Mouse (Mus musculus) 3T3-L1 (cell line): ENCODE measurements around the gene 4933415F23Rik.

Experiments used
- DNase-seq: peaks from one replicate; pipeline ENCODE4 v3.0.0-alpha.2; 2015; ENCODE audit warnings: low read depth, low spot score

4933415F23Rik gene

GRCm38 (mm10) chr1:23102021-23102420 is at the start of gene 4933415F23Rik:
4933415F23Rik (minus strand) TSS chr1:23102253.
- no peak for DNase-seq

DNA sequence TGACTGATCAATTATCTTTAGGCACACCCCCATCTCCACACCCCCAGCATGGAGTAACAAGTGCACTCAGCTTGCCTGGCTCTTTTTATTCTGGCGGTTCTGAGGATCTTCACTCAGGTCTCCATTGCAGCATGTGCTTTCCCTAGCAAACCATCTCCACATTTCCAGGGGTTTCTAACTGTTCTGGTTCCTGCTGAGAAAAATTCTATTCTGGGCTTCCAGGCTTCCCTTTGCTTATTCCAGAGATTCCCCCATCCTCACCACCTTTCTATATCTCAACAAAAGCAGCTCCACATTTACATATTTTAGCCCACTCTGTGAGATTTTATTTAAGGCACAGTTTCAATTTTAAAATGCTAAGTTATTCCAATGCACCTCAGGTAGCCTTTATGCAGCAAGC is 49.7 kb upstream of the 4933415F23Rik start:
- DNase-seq = no peak

DNA sequence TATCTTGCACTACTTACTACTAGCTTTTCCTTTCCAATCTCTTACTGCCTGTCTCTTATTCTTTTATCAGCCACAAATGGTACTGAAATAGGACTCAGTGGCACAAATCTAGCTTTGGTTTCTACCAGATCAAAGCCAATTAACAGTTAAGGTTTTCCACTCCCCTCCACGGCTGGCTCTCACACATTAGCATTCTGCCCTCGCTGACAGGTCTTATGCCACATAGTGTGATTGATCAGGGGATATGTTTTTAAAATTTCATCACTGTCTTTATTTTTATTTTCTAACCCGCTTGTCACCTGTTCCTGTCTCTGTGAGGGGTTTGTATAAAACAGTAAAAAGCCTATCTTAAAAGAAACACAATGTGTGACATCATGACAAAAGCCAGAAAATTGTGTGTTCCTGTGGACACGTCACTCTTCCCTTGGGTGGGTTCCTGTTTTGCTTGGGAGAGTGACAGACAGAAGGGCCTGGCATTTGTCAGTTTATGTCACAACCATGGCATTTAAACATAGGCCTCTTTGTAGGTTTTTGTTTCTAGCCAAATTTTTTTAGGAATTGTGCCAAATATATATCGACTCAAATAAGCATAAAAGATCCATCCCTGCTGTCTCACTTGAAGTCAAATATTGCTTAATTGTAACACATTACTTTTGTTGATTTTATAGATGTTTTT is 44.3 kb upstream of the 4933415F23Rik start:
- no peak for DNase-seq

DNA sequence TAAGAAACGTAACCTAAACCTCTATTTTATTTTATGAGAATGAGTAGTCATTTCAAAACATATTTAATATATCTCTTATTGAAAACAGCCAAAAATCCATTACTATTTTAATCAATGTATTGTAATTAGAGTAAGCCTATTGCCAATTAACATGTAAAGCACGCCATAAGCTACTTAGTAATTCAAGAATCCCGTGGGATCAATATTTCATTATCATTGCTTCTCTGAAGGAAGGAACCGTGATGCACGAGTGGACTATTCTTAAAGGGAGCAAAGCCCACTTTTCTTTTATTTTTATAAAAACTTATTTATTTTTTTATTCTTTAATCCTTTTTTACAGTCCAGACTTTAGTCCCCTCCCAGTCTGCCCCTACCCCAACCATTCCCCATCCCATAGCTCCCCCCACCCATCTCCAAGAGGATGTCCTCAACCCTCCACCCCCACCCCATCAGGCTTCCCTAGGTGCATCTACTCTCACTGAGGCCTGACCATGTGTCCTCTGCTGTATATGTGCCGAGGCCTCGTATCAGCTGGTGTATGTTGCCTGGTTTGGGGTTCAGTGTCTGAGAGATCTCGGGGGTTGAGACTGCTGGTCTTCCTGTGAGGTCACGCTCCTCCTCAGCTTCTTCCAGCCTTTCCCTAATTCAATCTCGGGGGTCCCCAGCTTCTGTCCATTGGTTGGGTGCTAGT is 39.2 kb upstream of the 4933415F23Rik start:
- DNase-seq = no peak

DNA sequence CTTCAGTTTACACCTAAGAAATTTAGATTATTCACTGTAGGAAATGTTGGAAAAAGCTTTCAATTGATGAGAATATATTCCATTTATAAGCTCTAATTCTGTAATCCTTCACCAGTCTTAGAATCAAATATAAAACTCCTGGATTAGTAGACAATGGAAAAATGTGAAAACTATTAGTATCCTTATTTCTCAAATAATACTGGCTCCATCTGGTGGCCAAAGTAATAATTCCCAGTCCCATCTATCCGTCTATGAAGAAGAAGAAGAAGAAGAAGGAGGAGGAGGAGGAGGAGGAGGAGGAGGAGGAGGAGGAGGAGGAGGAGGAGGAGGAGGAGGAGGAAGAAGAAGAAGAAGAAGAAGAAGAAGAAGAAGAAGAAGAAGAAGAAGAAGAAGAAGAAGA is 38.5 kb upstream of the 4933415F23Rik start:
- peak; percentile 67 for DNase-seq

GRCm38 (mm10) chr1:23120901-23121300 is 18.8 kb upstream of the 4933415F23Rik start:
- no peak for DNase-seq

DNA sequence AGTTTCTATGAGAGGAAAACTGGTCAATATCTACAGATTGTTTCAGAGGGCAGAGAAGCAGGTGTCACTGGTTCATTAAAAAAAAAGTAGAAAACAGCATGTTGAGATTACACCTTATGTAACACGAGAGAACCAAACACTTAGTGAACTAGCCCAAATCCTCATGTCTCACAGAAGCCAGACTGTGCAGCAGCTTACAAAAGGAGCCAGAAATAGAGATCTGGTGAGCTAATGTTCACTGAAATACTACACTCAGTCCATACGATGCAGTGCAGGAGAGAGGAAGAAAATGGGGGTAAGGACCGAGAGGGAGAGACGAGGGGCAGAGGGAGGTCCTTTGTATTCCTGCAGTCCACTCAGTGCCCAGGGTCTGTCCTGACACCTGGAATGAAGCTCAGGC is 17.4 kb upstream of the 4933415F23Rik start:
- DNase-seq = no peak

DNA sequence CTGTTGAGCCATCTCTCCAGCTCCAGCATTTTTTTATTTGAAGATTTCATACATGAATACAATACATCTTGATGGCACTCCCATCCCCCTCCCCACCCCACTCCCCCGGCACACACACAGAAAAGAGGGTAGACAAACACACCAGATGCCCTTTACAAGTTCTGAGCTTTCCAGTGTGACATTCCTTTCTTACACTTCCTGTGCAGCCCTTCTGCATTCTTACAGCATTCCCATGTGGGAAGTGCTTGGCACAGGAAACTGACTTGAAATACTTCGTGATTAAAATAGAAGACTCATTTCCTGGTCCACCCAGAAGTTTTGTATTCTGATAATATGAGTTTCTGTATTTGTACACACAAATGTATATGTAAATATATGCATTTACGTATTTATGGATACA is 15.4 kb upstream of the 4933415F23Rik start:
- DNase-seq = peak; percentile 79

- DNase-seq = no peak
Observed at GRCm38 (mm10) chr1:23109191-23109590, 7.1 kb upstream of the 4933415F23Rik start.

- DNase-seq = no peak
Observed at GRCm38 (mm10) chr1:23102881-23103280, 828 bp upstream of the 4933415F23Rik start.

GRCm38 (mm10) chr1:23099791-23100190 is 2.3 kb downstream of the 4933415F23Rik start:
- no peak for DNase-seq

- DNase-seq = no peak
Observed at GRCm38 (mm10) chr1:23098451-23098850, 3.6 kb downstream of the 4933415F23Rik start.

DNA sequence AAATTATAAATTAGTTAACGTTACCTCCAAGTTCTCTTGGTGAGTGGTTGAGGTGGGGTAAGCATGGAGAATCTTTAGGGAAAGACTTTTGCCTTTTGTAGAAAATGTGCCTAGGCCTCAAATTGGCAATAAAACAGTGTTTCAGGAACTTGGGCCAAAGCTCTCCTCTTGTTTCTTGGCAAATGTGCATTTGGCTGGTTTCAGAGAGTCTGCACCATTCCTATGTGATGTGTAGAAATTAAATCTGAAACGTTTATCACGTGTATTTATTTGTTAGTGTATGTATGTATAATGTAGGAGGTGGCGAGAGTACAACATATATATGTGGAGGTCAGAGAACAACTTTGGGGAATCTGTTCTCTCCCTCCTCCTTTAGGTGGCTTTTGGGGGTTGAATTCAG is 4.1 kb downstream of the 4933415F23Rik start:
- DNase-seq = no peak

GRCm38 (mm10) chr1:23067715-23068114 is 34.3 kb downstream of the 4933415F23Rik start:
- DNase-seq = no peak

GRCm38 (mm10) chr1:23064717-23065475 is 37.2 kb downstream of the 4933415F23Rik start:
- DNase-seq = no peak

DNA sequence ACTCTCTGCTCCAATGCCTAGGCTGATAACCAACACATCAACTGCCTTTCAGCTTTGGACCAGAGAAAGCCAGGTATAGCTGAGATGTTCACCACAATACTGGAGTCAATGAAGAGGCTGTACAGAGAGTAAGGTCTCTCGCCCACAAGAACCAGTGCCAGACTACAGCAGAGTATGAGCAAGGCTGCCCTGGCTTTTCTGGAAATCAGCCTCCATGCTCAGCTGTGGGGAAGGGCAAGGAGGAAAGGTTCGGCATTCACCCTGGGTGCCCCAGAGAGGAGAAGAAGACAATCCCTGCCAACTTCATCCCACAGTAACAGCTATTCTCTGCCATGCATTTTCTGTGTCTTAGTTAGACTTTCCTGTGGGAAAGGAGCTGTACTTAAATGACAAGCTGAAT is 38.1 kb downstream of the 4933415F23Rik start:
- DNase-seq = no peak

DNA sequence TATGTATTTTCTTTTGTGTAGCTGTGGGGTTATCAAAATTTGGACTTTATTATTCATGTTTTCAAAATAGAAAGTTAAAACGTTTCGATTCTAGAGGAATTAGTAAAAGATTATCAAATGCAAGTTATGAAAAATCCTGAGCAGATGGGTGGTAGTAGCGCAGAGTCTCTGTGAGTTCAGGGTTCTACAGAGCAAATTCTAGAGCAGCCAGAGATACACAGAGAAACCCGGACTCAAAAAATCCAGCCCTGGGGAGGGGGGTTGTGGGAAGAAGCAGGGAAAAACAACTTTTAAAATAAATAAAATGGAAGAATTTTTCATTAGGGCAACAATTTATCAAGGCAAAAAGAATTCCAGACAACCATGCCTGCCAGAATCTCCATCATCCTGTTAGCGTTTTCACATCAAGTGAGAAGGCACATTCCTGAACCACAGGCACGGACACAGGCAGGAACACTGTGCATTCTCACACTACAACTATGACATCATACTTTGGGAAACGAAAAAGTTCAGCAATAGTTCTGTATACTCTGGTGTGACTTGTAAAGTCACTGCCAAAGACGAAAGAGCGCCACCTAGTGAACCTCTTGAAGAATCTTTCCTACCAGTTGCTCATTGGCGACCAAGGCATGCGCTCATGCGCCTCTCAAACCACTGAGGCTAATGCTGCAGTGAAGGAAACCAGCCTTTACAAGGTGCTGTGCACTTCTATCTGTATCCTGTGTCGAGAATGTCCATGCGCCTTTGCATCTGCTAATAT is 40.3 kb downstream of the 4933415F23Rik start:
- DNase-seq = peak; percentile 69

DNA sequence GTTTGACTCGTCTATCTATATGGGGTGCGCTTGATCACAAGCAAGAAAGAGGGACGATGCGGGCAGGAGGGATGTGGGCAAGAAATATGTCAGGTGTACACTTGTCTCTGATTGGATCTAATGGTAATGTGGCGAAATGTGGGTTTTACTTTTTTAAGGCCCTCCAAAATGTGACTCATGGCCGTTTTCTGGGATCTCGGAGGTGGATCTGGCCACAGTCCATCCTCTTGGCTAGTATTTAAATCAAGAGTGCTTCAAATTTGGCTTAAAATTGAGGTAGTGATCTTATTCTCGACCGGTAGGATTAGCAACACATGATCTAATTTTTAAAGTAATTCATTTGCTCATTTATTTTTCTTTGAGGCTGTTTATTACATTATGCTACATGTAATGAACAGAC is 42.0 kb downstream of the 4933415F23Rik start:
- no peak for DNase-seq
